In the genomic region with DNA sequence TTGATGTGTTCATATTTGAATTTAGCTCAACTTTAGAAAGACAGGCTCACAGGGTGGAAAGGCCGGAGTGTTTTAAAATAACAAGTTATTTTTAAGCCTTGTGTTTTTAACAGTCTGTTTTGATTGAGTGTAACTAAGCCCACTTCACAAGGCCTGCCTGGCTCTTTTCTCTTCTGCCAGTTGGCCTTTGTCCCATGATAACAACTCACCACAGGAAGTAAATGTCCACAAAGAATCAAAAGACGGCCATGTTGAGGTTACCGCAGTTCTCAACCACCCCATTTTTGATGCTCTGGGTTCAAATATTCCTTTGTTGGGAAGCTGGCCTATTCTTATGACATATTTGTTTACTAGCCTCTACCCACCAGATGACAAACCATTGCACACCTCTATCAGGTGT, we compare ENCODE assay signal across 11 mouse cellular contexts.
"Had no signal": no experiment of that assay in that cellular context is flagged by ENCODE, and none has a peak within 500 bp of the region (broad histone marks: within the 10 kb centered on the region; RNA-seq: fewer than 3 reads in every experiment).

No protein-coding gene starts in this region.

- H3K36me3 ChIP-seq: kidney, embryonic 15.5 days; limb, embryonic 10.5 days; liver, embryonic 15.5 days; lung, embryonic 15.5 days; midbrain, embryonic 15.5 days; neural tube, embryonic 12.5 days had no signal

- H3K9me3 ChIP-seq: kidney, embryonic 15.5 days; limb, embryonic 10.5 days; liver, embryonic 15.5 days; lung, embryonic 15.5 days; midbrain, embryonic 15.5 days; neural tube, embryonic 12.5 days had no signal

- H3K4me2 ChIP-seq: kidney, embryonic 15.5 days; liver, embryonic 11.5 days; liver, embryonic 15.5 days; lung, embryonic 15.5 days; midbrain, embryonic 15.5 days; neural tube, embryonic 12.5 days had no signal

- H3K27me3 ChIP-seq: kidney, embryonic 15.5 days; liver, embryonic 15.5 days; lung, embryonic 15.5 days; midbrain, embryonic 15.5 days; neural tube, embryonic 12.5 days had no signal

- ATAC-seq: midbrain, embryonic 15.5 days had no signal

- DNase-seq: kidney, adult 2 months; kidney, postnatal 14 days; thymus, postnatal 4 days had no signal

- H3K4me1 ChIP-seq: kidney, embryonic 15.5 days; limb, embryonic 10.5 days; liver, embryonic 15.5 days; midbrain, embryonic 15.5 days; neural tube, embryonic 12.5 days had no signal

- H3K9ac ChIP-seq: kidney, embryonic 15.5 days; liver, embryonic 15.5 days; lung, embryonic 15.5 days; midbrain, embryonic 15.5 days; neural tube, embryonic 12.5 days had no signal

- H3K27ac ChIP-seq: kidney, embryonic 15.5 days; limb, embryonic 10.5 days; liver, embryonic 15.5 days; lung, embryonic 15.5 days; midbrain, embryonic 15.5 days; neural tube, embryonic 12.5 days; stomach, postnatal 0 days had no signal

- H3K4me3 ChIP-seq: kidney, embryonic 15.5 days; limb, embryonic 10.5 days; liver, embryonic 15.5 days; lung, embryonic 15.5 days; midbrain, embryonic 15.5 days; neural tube, embryonic 12.5 days had no signal
